26 mouse cellular contexts compared by ENCODE assay signal in genomic region chr3:132029112-132029511, GRCm38 (mm10). TPM values are rescaled to one million over a fixed set of nuclear protein-coding genes. Genes with fewer than 3 reads are reported as not detected.
"Had no signal": no experiment of that assay in that cellular context is flagged by ENCODE, and none has a peak within 500 bp of the region (broad histone marks: within the 10 kb centered on the region; RNA-seq: fewer than 3 reads in every experiment).

No protein-coding gene starts in this region.

- H3K36me3 ChIP-seq: heart, embryonic 13.5 days; heart, embryonic 15.5 days; hindbrain, embryonic 13.5 days; hindbrain, embryonic 15.5 days; kidney, embryonic 15.5 days; limb, embryonic 10.5 days; limb, embryonic 12.5 days; liver, embryonic 13.5 days had no signal

- DNase-seq: gastrocnemius, adult 2 months; gastrocnemius, postnatal 10 days; gastrocnemius, postnatal 25 days; heart, adult 11 months; heart, adult 2 months; heart, postnatal 14 days; heart, postnatal 36 days; kidney, adult 11 months; kidney, adult 2 months; kidney, adult 9 months; kidney, postnatal 14 days; kidney, postnatal 36 days; layer of hippocampus, adult 9-11 months; layer of hippocampus, postnatal 36 days; liver, embryonic 13.5 days had no signal

- H3K9me3 ChIP-seq: heart, embryonic 13.5 days; heart, embryonic 15.5 days; hindbrain, embryonic 13.5 days; hindbrain, embryonic 15.5 days; kidney, embryonic 15.5 days; limb, embryonic 10.5 days; limb, embryonic 12.5 days; liver, embryonic 13.5 days had no signal

- ATAC-seq: hindbrain, postnatal 0 days; intestine, embryonic 16.5 days had no signal

- H3K27me3 ChIP-seq: heart, embryonic 13.5 days; heart, embryonic 15.5 days; hindbrain, embryonic 13.5 days; hindbrain, embryonic 15.5 days; kidney, embryonic 15.5 days; limb, embryonic 12.5 days; liver, embryonic 13.5 days had no signal

- H3K4me1 ChIP-seq: heart, embryonic 13.5 days; heart, embryonic 15.5 days; hindbrain, embryonic 15.5 days; liver, embryonic 13.5 days had no signal

- H3K4me3 ChIP-seq: gastrocnemius, adult 2 months; heart, adult 2 months; heart, embryonic 13.5 days; heart, embryonic 15.5 days; hindbrain, embryonic 13.5 days; hindbrain, embryonic 15.5 days; kidney, embryonic 15.5 days; limb, embryonic 10.5 days; limb, embryonic 12.5 days; liver, embryonic 13.5 days had no signal

- H3K9ac ChIP-seq: heart, embryonic 13.5 days; heart, embryonic 15.5 days; hindbrain, embryonic 13.5 days; hindbrain, embryonic 15.5 days; kidney, embryonic 15.5 days; limb, embryonic 12.5 days; liver, embryonic 13.5 days had no signal

- H3K27ac ChIP-seq: gastrocnemius, adult 2 months; heart, adult 2 months; heart, embryonic 13.5 days; heart, embryonic 15.5 days; hindbrain, embryonic 13.5 days; hindbrain, embryonic 15.5 days; hindbrain, postnatal 0 days; kidney, embryonic 15.5 days; kidney, postnatal 0 days; limb, embryonic 10.5 days; limb, embryonic 12.5 days; liver, embryonic 13.5 days had no signal

RNA-seq across cellular contexts. Expression of gene Dkk2, which starts 56.0 kb away (rescaled TPM):
- total RNA-seq: hematopoietic stem cell, adult 5-6 weeks had no signal
